15 mouse cellular contexts compared by ENCODE assay signal in the genomic region with DNA sequence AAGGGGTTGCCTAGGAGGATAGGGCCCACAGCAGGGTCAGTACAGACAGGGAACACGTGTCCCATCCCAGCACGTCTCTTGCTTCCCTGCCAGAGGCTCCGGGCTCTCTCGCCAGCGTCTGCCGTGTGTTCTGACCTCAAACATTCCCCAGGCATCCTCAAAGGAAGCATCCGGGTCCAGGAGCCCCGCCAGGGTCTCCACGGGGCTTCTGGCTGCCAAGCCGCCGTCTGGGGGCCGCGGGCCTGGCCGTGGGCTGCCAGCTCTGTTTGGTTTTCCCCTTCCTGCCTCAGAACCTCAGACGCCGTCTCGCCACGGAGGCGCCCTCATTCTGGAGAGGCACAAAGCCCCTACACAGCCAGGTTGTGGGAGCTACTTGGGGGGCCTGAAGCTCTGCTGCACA. TPM values are rescaled to one million over a fixed set of nuclear protein-coding genes. Genes with fewer than 3 reads are reported as not detected.
A peak's percentile ranks its signal among the peaks of the same experiment; 100 is the strongest.
DNase-seq lines count a peak whose midpoint lies in the region; ATAC-seq and TF ChIP-seq lines count a peak whose summit lies in the region.
"Had no signal": no experiment of that assay in that cellular context is flagged by ENCODE, and none has a peak within 500 bp of the region (broad histone marks: within the 10 kb centered on the region; RNA-seq: fewer than 3 reads in every experiment).

No protein-coding gene starts in this region.

- 0 out of 2 replicates have a peak overlapping the region, but pooled peaks have one; percentile 17 for H3K27ac ChIP-seq in kidney, embryonic 16.5 days (ENCODE audit: low read length)
- H3K27ac ChIP-seq in embryonic facial prominence, embryonic 10.5 days (replicated peaks) = peak overlapping the region; percentile 82
- H3K27ac ChIP-seq in intestine, postnatal 0 days (ENCODE audit: low read depth, low read length) = no peak overlapping the region
- H3K27ac ChIP-seq: midbrain, embryonic 12.5 days had no signal

- no peak overlapping the region for H3K4me3 ChIP-seq in kidney, embryonic 16.5 days (ENCODE audit: low read length)
- no peak overlapping the region for H3K4me3 ChIP-seq in embryonic facial prominence, embryonic 10.5 days
- no peak overlapping the region; the same call in 1 of the 2 replicates for H3K4me3 ChIP-seq in intestine, postnatal 0 days (ENCODE audit: low read depth, low read length)
- H3K4me3 ChIP-seq: midbrain, embryonic 12.5 days had no signal

- ATAC-seq in kidney, embryonic 16.5 days (ENCODE audit: low FRiP score, low TSS enrichment) = no peak
- no peak for ATAC-seq in intestine, postnatal 0 days
- ATAC-seq: liver, postnatal 0 days had no signal

- no peaks in the 10 kb centered on the region for H3K36me3 ChIP-seq in kidney, embryonic 16.5 days (ENCODE audit: insufficient read depth, low read length)
- no peaks in the 10 kb centered on the region for H3K36me3 ChIP-seq in embryonic facial prominence, embryonic 10.5 days (replicated peaks)
- no peaks in the 10 kb centered on the region for H3K36me3 ChIP-seq in intestine, postnatal 0 days (ENCODE audit: control insufficient read depth, insufficient read depth)
- H3K36me3 ChIP-seq: midbrain, embryonic 12.5 days had no signal

- H3K4me2 ChIP-seq in kidney, embryonic 16.5 days (replicated peaks; ENCODE audit: low read depth, low read length) = no peak overlapping the region
- H3K4me2 ChIP-seq in intestine, postnatal 0 days (replicated peaks; ENCODE audit: low read depth) = peak overlapping the region; percentile 35
- H3K4me2 ChIP-seq: midbrain, embryonic 12.5 days had no signal

- DNase-seq in cerebellum, postnatal 25 days = peak; percentile 51 to 57
- no peak for DNase-seq in cerebellum, adult 11 months
- no peak for DNase-seq in kidney, adult 9 months
- DNase-seq in embryonic facial prominence, embryonic 10.5 days (ENCODE audit: low spot score) = peak; percentile 18
- DNase-seq in layer of hippocampus, adult 9-11 months = no peak
- no peak for DNase-seq in adrenal gland, postnatal 4 days (ENCODE audit: low spot score in 2 of 2)
- DNase-seq: adrenal gland, postnatal 25 days; B cell, adult 2 months; kidney, adult 2 months; liver, postnatal 0 days had no signal

- TF ChIP-seq CTCF in intestine, postnatal 0 days (IDR thresholded peaks at IDR 0.05; ENCODE audit: low read depth) = no peak

- H3K27me3 ChIP-seq in kidney, embryonic 16.5 days (ENCODE audit: insufficient read depth, low read length) = no peaks in the 10 kb centered on the region
- no peaks in the 10 kb centered on the region; the same call in 1 of the 2 replicates for H3K27me3 ChIP-seq in embryonic facial prominence, embryonic 10.5 days (replicated peaks; ENCODE audit: low read depth, poor library complexity, severe bottlenecking)
- no peaks in the 10 kb centered on the region for H3K27me3 ChIP-seq in intestine, postnatal 0 days (replicated peaks; ENCODE audit: control insufficient read depth, insufficient read depth, low read length)

- H3K9ac ChIP-seq in kidney, embryonic 16.5 days (replicated peaks; ENCODE audit: low read length) = peak overlapping the region; percentile 32; the same call in 1 of the 2 replicates
- peak overlapping the region; percentile 37; the same call in 1 of the 2 replicates for H3K9ac ChIP-seq in intestine, postnatal 0 days (ENCODE audit: low read depth, low read length)
- H3K9ac ChIP-seq: liver, postnatal 0 days; midbrain, embryonic 12.5 days had no signal

- H3K9me3 ChIP-seq in kidney, embryonic 16.5 days (ENCODE audit: low read length) = no peaks in the 10 kb centered on the region
- H3K9me3 ChIP-seq in embryonic facial prominence, embryonic 10.5 days = no peaks in the 10 kb centered on the region
- H3K9me3 ChIP-seq in intestine, postnatal 0 days (ENCODE audit: control insufficient read depth) = no peaks in the 10 kb centered on the region
- H3K9me3 ChIP-seq: midbrain, embryonic 12.5 days had no signal

- 32% methylated on average over 19 of the region's 19 CpGs for WGBS in kidney, embryonic 16.5 days
- WGBS in embryonic facial prominence, embryonic 10.5 days = 56% methylated on average over 19 of the region's 19 CpGs
- WGBS in intestine, postnatal 0 days = 15% methylated on average over 19 of the region's 19 CpGs

- H3K4me1 ChIP-seq in kidney, embryonic 16.5 days (ENCODE audit: insufficient read depth, low read length) = peaks cover 33% of the 10 kb centered on the region
- H3K4me1 ChIP-seq in embryonic facial prominence, embryonic 10.5 days = peaks cover 25% of the 10 kb centered on the region
- peaks cover 5% of the 10 kb centered on the region for H3K4me1 ChIP-seq in intestine, postnatal 0 days (replicated peaks; ENCODE audit: control insufficient read depth, insufficient read depth, low read length)

RNA-seq across cellular contexts. Expression of a gene that starts 1.0 kb away (rescaled TPM):
- polyA plus RNA-seq in kidney, embryonic 16.5 days (2015; fragmentation: Nextera tagmentation; extraction: Ambion mirVana) = 2.3 and 4.0 TPM in 2 replicates
- not detected in 2 replicates for polyA plus RNA-seq in embryonic facial prominence, embryonic 10.5 days (2016; fragmentation: Nextera tagmentation; extraction: Ambion mirVana)
- 0.60 and 1.3 TPM in 2 replicates for polyA plus RNA-seq in intestine, postnatal 0 days (2015; fragmentation: Nextera tagmentation; extraction: Ambion mirVana)
- total RNA-seq in adrenal gland, postnatal 4 days (2021) = not detected
- total RNA-seq: adrenal gland, postnatal 25 days; gastrocnemius, postnatal 4 days had no signal
- polyA plus RNA-seq: cerebellum, adult 2 months; liver, postnatal 0 days had no signal

RNA-seq across cellular contexts. Expression of a gene that starts 8.0 kb away (rescaled TPM):
- 11.9 and 12.0 TPM in 2 replicates for polyA plus RNA-seq in kidney, embryonic 16.5 days (2015; fragmentation: Nextera tagmentation; extraction: Ambion mirVana)
- polyA plus RNA-seq in embryonic facial prominence, embryonic 10.5 days (2016; fragmentation: Nextera tagmentation; extraction: Ambion mirVana) = 1.7 and 2.5 TPM in 2 replicates
- 1.9 and 2.4 TPM in 2 replicates for polyA plus RNA-seq in intestine, postnatal 0 days (2015; fragmentation: Nextera tagmentation; extraction: Ambion mirVana)
- total RNA-seq in adrenal gland, postnatal 4 days (2021) = 100 to 1,000 TPM in 1 of 2 experiments, 10 to 100 TPM in 1; 79.5 to 219 TPM
- total RNA-seq: adrenal gland, postnatal 25 days had no signal

RNA-seq across cellular contexts. Expression of a gene that starts 27.0 kb away (rescaled TPM):
- 141 and 156 TPM in 2 replicates for polyA plus RNA-seq in kidney, embryonic 16.5 days (2015; fragmentation: Nextera tagmentation; extraction: Ambion mirVana)
- polyA plus RNA-seq in embryonic facial prominence, embryonic 10.5 days (2016; fragmentation: Nextera tagmentation; extraction: Ambion mirVana) = 20.9 and 21.4 TPM in 2 replicates
- polyA plus RNA-seq in intestine, postnatal 0 days (2015; fragmentation: Nextera tagmentation; extraction: Ambion mirVana) = 55.2 and 61.8 TPM in 2 replicates
- 10 to 100 TPM; 25.1 to 43.0 TPM for total RNA-seq in adrenal gland, postnatal 4 days (2021)

RNA-seq across cellular contexts. Expression of a gene that starts 45.8 kb away (rescaled TPM):
- 398 and 453 TPM in 2 replicates for polyA plus RNA-seq in kidney, embryonic 16.5 days (2015; fragmentation: Nextera tagmentation; extraction: Ambion mirVana)
- polyA plus RNA-seq in embryonic facial prominence, embryonic 10.5 days (2016; fragmentation: Nextera tagmentation; extraction: Ambion mirVana) = 151 and 158 TPM in 2 replicates
- polyA plus RNA-seq in intestine, postnatal 0 days (2015; fragmentation: Nextera tagmentation; extraction: Ambion mirVana) = 479 and 496 TPM in 2 replicates
- 100 to 1,000 TPM; 536 to 544 TPM for total RNA-seq in adrenal gland, postnatal 4 days (2021)

RNA-seq across cellular contexts. Expression of a gene that starts 51.2 kb away (rescaled TPM):
- 4.4 TPM in 1 of 2 replicates, not detected in the other for polyA plus RNA-seq in kidney, embryonic 16.5 days (2015; fragmentation: Nextera tagmentation; extraction: Ambion mirVana)
- polyA plus RNA-seq in embryonic facial prominence, embryonic 10.5 days (2016; fragmentation: Nextera tagmentation; extraction: Ambion mirVana) = not detected in 2 replicates
- polyA plus RNA-seq in intestine, postnatal 0 days (2015; fragmentation: Nextera tagmentation; extraction: Ambion mirVana) = not detected in 2 replicates
- total RNA-seq in adrenal gland, postnatal 4 days (2021) = 1 to 10 TPM in 1 of 2 experiments, under 1 TPM in 1; 0.48 to 4.3 TPM
- polyA plus RNA-seq: liver, postnatal 0 days; midbrain, embryonic 12.5 days had no signal

Comparison
In these comparisons a context has a peak if more than half of its experiments do, and no peak if none do; other contexts are left out.
1. DNase-seq: peak in cerebellum, postnatal 25 days (2 of 2) and embryonic facial prominence, embryonic 10.5 days (single experiment); none in cerebellum, adult 11 months (single experiment), kidney, adult 9 months (single experiment), layer of hippocampus, adult 9-11 months (single experiment) and adrenal gland, postnatal 4 days (0 of 2).